Mouse (Mus musculus) bone marrow, adult 2 months (tissue): ENCODE data around the gene Faap20.

Experiments used
- CTCF ChIP-seq: fragments of 200-500 bp; IDR thresholded peaks from 2 replicates; pipeline ENCODE4 v1.5.1; 2011; ENCODE audit warnings: low read length, control low read depth; ENCODE audit not compliant: control insufficient read depth, insufficient read depth
- POLR2A ChIP-seq: fragments of 200-500 bp; IDR thresholded peaks from 2 replicates; pipeline ENCODE4 v1.6.1; 2011; ENCODE audit warnings: low read depth, mild to moderate bottlenecking, control low read depth, low read length, borderline replicate concordance; ENCODE audit not compliant: control insufficient read depth

- TF ChIP-seq CTCF (no peak), POLR2A (no peak)
Observed at GRCm38 (mm10) chr4:155215203-155215602, 34.4 kb upstream of the Faap20 start.
